Mouse (Mus musculus) liver, postnatal 0 days (tissue): ENCODE results near the gene Fam171a1.

Experiments
- CTCF ChIP-seq: sonication (generic); IDR thresholded peaks from 2 replicates; pipeline ENCODE4 v1.5.1; 2016; ENCODE audit warnings: antibody characterized with exemption, low read depth
- EP300 ChIP-seq: IDR thresholded peaks from 2 replicates; pipeline ENCODE4 v1.6.1; 2016; ENCODE audit warnings: antibody characterized with exemption, low read depth, mild to moderate bottlenecking

- no peak for TF ChIP-seq CTCF
- no peak for TF ChIP-seq EP300
These were observed 12.6 kb upstream of the Fam171a1 start for GRCm38 (mm10) chr2:3101292-3101957.
